Mouse (Mus musculus) embryo, embryonic 10 days (tissue): ENCODE measurements around the gene Smarcc1.
"Not testable (repeated sequence)": the region's sequence is repeated elsewhere in the genome, so short reads cannot be mapped to it uniquely, and the experiment has no call there.

Experiments used
- DNase-seq: peaks from one replicate; pipeline ENCODE4 v3.0.0-alpha.2; 2015; ENCODE audit warnings: low spot score

The Smarcc1 gene

GRCm38 (mm10) chr9:110131525-110132197 is 14.2 kb downstream of the Smarcc1 start:
- DNase-seq, result peak; percentile 100

- DNase-seq, result peak; percentile 60
Observed at GRCm38 (mm10) chr9:110132201-110132605, 14.7 kb downstream of the Smarcc1 start.

- DNase-seq, result no peak
Observed at GRCm38 (mm10) chr9:110132921-110133320, 15.4 kb downstream of the Smarcc1 start.

GRCm38 (mm10) chr9:110134176-110134575 is 16.7 kb downstream of the Smarcc1 start:
- DNase-seq, result peak; percentile 13

GRCm38 (mm10) chr9:110139119-110139518 is 21.6 kb downstream of the Smarcc1 start:
- no peak for DNase-seq

GRCm38 (mm10) chr9:110142097-110142496 is 24.6 kb downstream of the Smarcc1 start:
- no peak for DNase-seq

GRCm38 (mm10) chr9:110148598-110148997 is 31.1 kb downstream of the Smarcc1 start:
- DNase-seq, result no peak

- no peak for DNase-seq
Observed at GRCm38 (mm10) chr9:110159036-110159435, 41.5 kb downstream of the Smarcc1 start.

GRCm38 (mm10) chr9:110160486-110160885 is 43.0 kb downstream of the Smarcc1 start:
- not testable (repeated sequence) for DNase-seq

GRCm38 (mm10) chr9:110162441-110162840 is 44.9 kb downstream of the Smarcc1 start:
- DNase-seq, result no peak

GRCm38 (mm10) chr9:110163071-110163470 is 45.6 kb downstream of the Smarcc1 start:
- DNase-seq, result no peak

GRCm38 (mm10) chr9:110170858-110171257 is 53.4 kb downstream of the Smarcc1 start:
- DNase-seq, result no peak

GRCm38 (mm10) chr9:110199870-110200269 is 82.4 kb downstream of the Smarcc1 start:
- no peak for DNase-seq

- DNase-seq, result peak; percentile 84
Observed at GRCm38 (mm10) chr9:110205526-110206404, 88.3 kb downstream of the Smarcc1 start.

- no peak for DNase-seq
Observed at GRCm38 (mm10) chr9:110206437-110206836, 88.9 kb downstream of the Smarcc1 start.

- DNase-seq, result no peak
Observed at GRCm38 (mm10) chr9:110208265-110208664, 90.8 kb downstream of the Smarcc1 start.

- DNase-seq, result no peak
Observed at GRCm38 (mm10) chr9:110208967-110209366, 91.5 kb downstream of the Smarcc1 start.

- DNase-seq, result no peak
Observed at GRCm38 (mm10) chr9:110224273-110224672, 106.8 kb downstream of the Smarcc1 start.

GRCm38 (mm10) chr9:110226191-110226590 is 108.7 kb downstream of the Smarcc1 start:
- DNase-seq, result no peak

- no peak for DNase-seq
Observed at GRCm38 (mm10) chr9:110228671-110229070, 111.2 kb downstream of the Smarcc1 start.

GRCm38 (mm10) chr9:110229112-110229511 is 111.6 kb downstream of the Smarcc1 start:
- DNase-seq, result no peak

GRCm38 (mm10) chr9:110229566-110230248 is 112.2 kb downstream of the Smarcc1 start:
- DNase-seq, result no peak
